In the genomic region with DNA sequence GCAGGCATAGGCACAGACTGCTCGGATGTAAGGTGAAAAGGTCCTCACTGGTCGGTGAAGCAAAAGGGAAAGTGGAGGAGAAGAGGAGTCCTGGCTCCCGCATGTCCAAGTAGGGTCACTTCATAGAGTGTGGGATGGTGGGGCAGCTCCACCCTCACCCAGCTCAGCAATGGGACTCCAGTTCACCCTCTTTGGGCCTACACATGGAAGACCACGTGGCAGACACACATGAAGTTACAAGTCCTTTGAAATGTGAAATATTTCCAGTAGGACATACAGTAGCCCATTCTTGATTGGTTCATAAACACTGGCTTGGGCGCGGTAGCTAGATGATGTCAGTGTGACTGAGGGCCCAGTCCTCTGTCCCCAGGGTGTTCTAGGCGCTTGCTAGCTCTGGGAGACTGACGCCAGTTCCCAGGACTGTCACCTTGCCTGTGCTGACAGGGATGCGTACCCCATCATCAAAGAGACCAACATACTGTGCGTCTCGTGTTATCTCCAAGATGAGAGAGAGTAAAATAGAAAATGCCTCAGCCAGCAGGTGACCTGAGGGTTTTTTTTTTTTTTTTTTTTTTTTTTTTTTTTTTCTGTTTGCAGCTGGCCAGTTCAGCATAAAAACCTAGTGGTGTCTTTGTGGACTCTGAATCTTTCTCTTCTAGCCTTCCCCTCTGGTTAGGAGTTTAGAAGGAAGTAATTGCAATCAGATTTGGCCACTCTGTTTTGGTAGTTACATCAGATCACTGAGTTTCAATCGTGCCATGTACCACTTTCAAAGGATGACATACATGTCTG, we compare ENCODE assay signal across 22 mouse cellular contexts. TPM values are rescaled to one million over a fixed set of nuclear protein-coding genes. Genes with fewer than 3 reads are reported as not detected.
DNase-seq lines count a peak whose midpoint lies in the region; ATAC-seq and TF ChIP-seq lines count a peak whose summit lies in the region.
"Had no signal": no experiment of that assay in that cellular context is flagged by ENCODE, and none has a peak within 500 bp of the region (broad histone marks: within the 10 kb centered on the region; RNA-seq: fewer than 3 reads in every experiment).

No protein-coding gene starts in this region.

- no peaks in the 10 kb centered on the region for H3K27me3 ChIP-seq in heart, embryonic 11.5 days (ENCODE audit: control insufficient read depth, insufficient read depth, low read length)
- H3K27me3 ChIP-seq in midbrain, embryonic 13.5 days: no peaks in the 10 kb centered on the region
- no peaks in the 10 kb centered on the region for H3K27me3 ChIP-seq in midbrain, embryonic 11.5 days (ENCODE audit: control insufficient read depth, insufficient read depth, low read length)
- no peaks in the 10 kb centered on the region for H3K27me3 ChIP-seq in midbrain, embryonic 15.5 days (replicated peaks)
- no peaks in the 10 kb centered on the region for H3K27me3 ChIP-seq in kidney, embryonic 15.5 days

- no peak overlapping the region for H3K4me3 ChIP-seq in heart, embryonic 11.5 days (ENCODE audit: low read depth, low read length)
- H3K4me3 ChIP-seq in midbrain, embryonic 13.5 days (replicated peaks): no peak overlapping the region
- H3K4me3 ChIP-seq in midbrain, embryonic 11.5 days (ENCODE audit: low read depth, low read length): no peak overlapping the region
- H3K4me3 ChIP-seq in ES-E14 (ENCODE audit: insufficient read depth in 1 of 2, low read depth in 1 of 2, low read length in 2 of 2, poor library complexity in 1 of 2, severe bottlenecking in 1 of 2): no peak overlapping the region
- H3K4me3 ChIP-seq in midbrain, embryonic 15.5 days: no peak overlapping the region
- H3K4me3 ChIP-seq in kidney, embryonic 15.5 days (replicated peaks): no peak overlapping the region
- H3K4me3 ChIP-seq: erythroblast, embryonic 14.5 days; heart, adult 2 months; megakaryocyte, embryonic 14.5 days had no signal

- in situ Hi-C loops in ES-E14 (cut with MboI; ENCODE audit: low sequenced_read_pairs in 2 of 2, unreplicated experiment in 2 of 2): no loop called here

- H3K9me3 ChIP-seq in heart, embryonic 11.5 days (replicated peaks; ENCODE audit: control insufficient read depth, low read length): no peaks in the 10 kb centered on the region
- no peaks in the 10 kb centered on the region for H3K9me3 ChIP-seq in midbrain, embryonic 13.5 days
- H3K9me3 ChIP-seq in midbrain, embryonic 11.5 days (ENCODE audit: control insufficient read depth, low read length): no peaks in the 10 kb centered on the region
- H3K9me3 ChIP-seq in ES-E14 (ENCODE audit: control insufficient read depth, insufficient read depth, low read depth, low read length): no peaks in the 10 kb centered on the region
- H3K9me3 ChIP-seq in midbrain, embryonic 15.5 days: no peaks in the 10 kb centered on the region
- H3K9me3 ChIP-seq in kidney, embryonic 15.5 days (replicated peaks): no peaks in the 10 kb centered on the region
- H3K9me3 ChIP-seq: megakaryocyte, embryonic 14.5 days had no signal

- DNase-seq in heart, postnatal 4 days: peak; percentile 29
- no peak for DNase-seq in midbrain, embryonic 11.5 days (ENCODE audit: low spot score, missing footprints)
- no peak for DNase-seq in ES-E14 (ENCODE audit: low read depth, low spot score)
- no peak for DNase-seq in embryo, embryonic 10 days (ENCODE audit: low spot score)
- DNase-seq: cerebellum, adult 8-10 months; gastrocnemius, postnatal 10 days; heart, adult 2 months; kidney, adult 9 months; kidney, postnatal 36 days; liver; lung, adult 18-20 months; lung, postnatal 14 days had no signal

- H3K4me1 ChIP-seq in heart, embryonic 11.5 days (ENCODE audit: control insufficient read depth, insufficient read depth, low read length): no peaks in the 10 kb centered on the region
- no peaks in the 10 kb centered on the region for H3K4me1 ChIP-seq in midbrain, embryonic 13.5 days (replicated peaks)
- H3K4me1 ChIP-seq in midbrain, embryonic 11.5 days (ENCODE audit: control insufficient read depth, insufficient read depth, low read length): no peaks in the 10 kb centered on the region
- no peaks in the 10 kb centered on the region for H3K4me1 ChIP-seq in ES-E14 (ENCODE audit: control insufficient read depth in 2 of 2, insufficient read depth in 2 of 2, low read length in 2 of 2, poor library complexity in 1 of 2)
- no peaks in the 10 kb centered on the region for H3K4me1 ChIP-seq in midbrain, embryonic 15.5 days
- no peaks in the 10 kb centered on the region for H3K4me1 ChIP-seq in kidney, embryonic 15.5 days

- H3K9ac ChIP-seq in heart, embryonic 11.5 days (ENCODE audit: low read depth, low read length): no peak overlapping the region
- H3K9ac ChIP-seq in midbrain, embryonic 13.5 days (replicated peaks): no peak overlapping the region
- no peak overlapping the region for H3K9ac ChIP-seq in midbrain, embryonic 11.5 days (ENCODE audit: low read length)
- H3K9ac ChIP-seq in ES-E14 (ENCODE audit: insufficient read depth, low read depth, low read length, poor library complexity, severe bottlenecking): no peak overlapping the region
- no peak overlapping the region for H3K9ac ChIP-seq in midbrain, embryonic 15.5 days
- no peak overlapping the region for H3K9ac ChIP-seq in kidney, embryonic 15.5 days

- no peak overlapping the region for H3K4me2 ChIP-seq in heart, embryonic 11.5 days
- no peak overlapping the region for H3K4me2 ChIP-seq in midbrain, embryonic 13.5 days (replicated peaks)
- no peak overlapping the region for H3K4me2 ChIP-seq in midbrain, embryonic 11.5 days
- H3K4me2 ChIP-seq in midbrain, embryonic 15.5 days: no peak overlapping the region
- H3K4me2 ChIP-seq in kidney, embryonic 15.5 days: no peak overlapping the region

- no peak overlapping the region for H3K27ac ChIP-seq in heart, embryonic 11.5 days (ENCODE audit: low read depth, low read length)
- H3K27ac ChIP-seq in midbrain, embryonic 13.5 days: no peak overlapping the region
- no peak overlapping the region for H3K27ac ChIP-seq in midbrain, embryonic 11.5 days (ENCODE audit: low read depth, low read length)
- no peak overlapping the region for H3K27ac ChIP-seq in ES-E14 (ENCODE audit: insufficient read depth, low read depth, low read length, poor library complexity, severe bottlenecking)
- H3K27ac ChIP-seq in midbrain, embryonic 15.5 days: no peak overlapping the region
- H3K27ac ChIP-seq in kidney, embryonic 15.5 days: no peak overlapping the region
- H3K27ac ChIP-seq: heart, adult 2 months; stomach, postnatal 0 days had no signal

- 74% methylated on average over 12 of the region's 12 CpGs for WGBS in heart, embryonic 11.5 days (ENCODE audit: insufficient replicate concordance)
- WGBS in midbrain, embryonic 13.5 days: 86% methylated on average over 12 of the region's 12 CpGs
- 86% methylated on average over 12 of the region's 12 CpGs for WGBS in midbrain, embryonic 11.5 days
- WGBS in midbrain, embryonic 15.5 days: 82% methylated on average over 12 of the region's 12 CpGs
- 85% methylated on average over 12 of the region's 12 CpGs for WGBS in kidney, embryonic 15.5 days

- no peak for ATAC-seq in heart, embryonic 11.5 days (replicated peaks; ENCODE audit: insufficient number of reproducible peaks, low FRiP score, low TSS enrichment)
- ATAC-seq in midbrain, embryonic 13.5 days: 0 out of 2 replicates have a peak, but pooled peaks have one; percentile 29
- no peak for ATAC-seq in midbrain, embryonic 11.5 days (ENCODE audit: low FRiP score)
- peak; percentile 31 for ATAC-seq in midbrain, embryonic 15.5 days (replicated peaks)
- ATAC-seq in kidney, embryonic 15.5 days (replicated peaks; ENCODE audit: low FRiP score): no peak

- H3K36me3 ChIP-seq in heart, embryonic 11.5 days (ENCODE audit: control insufficient read depth, insufficient read depth, low read length): peaks cover 22% of the 10 kb centered on the region
- peaks cover 59% of the 10 kb centered on the region for H3K36me3 ChIP-seq in midbrain, embryonic 13.5 days
- peaks cover 16% of the 10 kb centered on the region for H3K36me3 ChIP-seq in midbrain, embryonic 11.5 days (ENCODE audit: control insufficient read depth, insufficient read depth, low read length)
- peaks cover 15% of the 10 kb centered on the region for H3K36me3 ChIP-seq in ES-E14 (ENCODE audit: control insufficient read depth, insufficient read depth, low read length, poor library complexity, severe bottlenecking)
- H3K36me3 ChIP-seq in midbrain, embryonic 15.5 days (replicated peaks): peaks cover 13% of the 10 kb centered on the region
- H3K36me3 ChIP-seq in kidney, embryonic 15.5 days: peaks cover 45% of the 10 kb centered on the region

TF ChIP-seq in ES-E14, 5 proteins besides CTCF, POLR2A, EP300 and RAD21:
- TF ChIP-seq ZNF384 (IDR thresholded peaks at IDR 0.05; ENCODE audit: low read depth, low read length) (peak; percentile 83), HCFC1 (IDR thresholded peaks at IDR 0.05; ENCODE audit: borderline replicate concordance, insufficient read depth, low read length) (no peak)

RNA-seq across cellular contexts. Expression of gene Il1r2, which starts 45.5 kb away (rescaled TPM):
- total RNA-seq in heart, postnatal 4 days (2021): not detected
- 0.14 and 0.97 TPM in 2 replicates for polyA plus RNA-seq in heart, embryonic 11.5 days (2014; fragmentation: Nextera tagmentation; extraction: Ambion mirVana)
- 0.15 TPM in 1 of 2 replicates, not detected in the other for polyA plus RNA-seq in midbrain, embryonic 13.5 days (2015; fragmentation: Nextera tagmentation; extraction: Ambion mirVana)
- 0.15 and 0.27 TPM in 2 replicates for polyA plus RNA-seq in midbrain, embryonic 11.5 days (2014; fragmentation: Nextera tagmentation; extraction: Ambion mirVana)
- total RNA-seq in ES-E14 (2012; rRNA removed): 2.6 and 2.9 TPM in 2 replicates
- polyA plus RNA-seq in midbrain, embryonic 15.5 days (2015; fragmentation: Nextera tagmentation; extraction: Ambion mirVana): 0.50 and 0.56 TPM in 2 replicates
- 0.50 and 0.74 TPM in 2 replicates for polyA plus RNA-seq in kidney, embryonic 15.5 days (2015; fragmentation: Nextera tagmentation; extraction: Ambion mirVana)
- total RNA-seq: common myeloid progenitor, adult 5-6 weeks; left cerebral cortex, postnatal 36 days; MEL had no signal
- polyA plus RNA-seq: erythroblast, embryonic 14.5 days had no signal

Comparison
In these comparisons a context has a peak if more than half of its experiments do, and no peak if none do; other contexts are left out.
1. ATAC-seq: peak in midbrain, embryonic 13.5 days (single experiment) and midbrain, embryonic 15.5 days (single experiment); none in heart, embryonic 11.5 days (single experiment), midbrain, embryonic 11.5 days (single experiment) and kidney, embryonic 15.5 days (single experiment).